Mouse (Mus musculus): Measurements from ENCODE around the gene Tmem132b. TPM values are rescaled to one million over a fixed set of nuclear protein-coding genes. Genes with fewer than 3 reads are reported as not detected.

The Tmem132b gene
- total RNA-seq, 4 experiments from 2014 or later: 1.4 to 5.2 (median 3.5) TPM

DNA sequence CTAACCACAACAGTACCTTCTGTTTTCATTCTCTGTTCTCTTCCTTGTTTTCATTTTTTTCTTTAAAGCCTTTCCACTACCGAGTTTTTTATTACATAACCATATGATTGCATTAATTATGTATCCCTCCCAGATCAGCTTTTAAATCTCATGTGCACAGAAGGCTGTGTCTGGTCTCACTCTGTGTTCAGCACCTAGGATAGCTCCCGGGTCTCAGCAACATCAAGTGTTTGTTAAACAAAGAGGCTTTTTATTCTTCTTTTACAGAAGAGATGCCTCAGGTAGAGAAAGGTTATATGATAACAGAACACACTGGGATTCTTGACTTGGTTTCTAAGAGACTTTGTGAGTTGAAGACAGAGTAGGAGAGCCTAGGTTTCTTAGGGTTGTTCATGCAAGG lies 241.2 kb downstream of the Tmem132b start:
- DNase-seq: no peak

DNA sequence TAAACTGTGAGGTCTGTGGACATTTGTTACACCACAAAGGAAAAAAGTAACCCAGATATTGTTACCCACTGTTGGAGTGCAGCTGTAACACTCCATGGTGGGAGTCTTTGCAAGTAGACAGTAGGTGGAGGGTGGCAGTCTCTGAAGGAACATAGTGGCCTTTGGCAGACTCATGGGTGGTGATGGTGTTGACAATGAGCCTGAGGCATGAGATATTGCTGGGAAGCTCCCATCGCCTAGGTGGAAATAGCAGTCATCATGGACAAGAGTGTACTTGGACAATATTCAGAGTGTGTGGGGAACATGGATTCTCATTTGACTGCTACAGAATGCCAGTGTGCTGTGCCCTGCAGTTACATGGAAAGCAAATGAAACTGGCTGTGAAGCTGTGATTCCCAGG lies 248.8 kb downstream of the Tmem132b start:
- no peak for DNase-seq

- no peak for DNase-seq
These were observed 261.1 kb downstream of the Tmem132b start for GRCm38 (mm10) chr5:125792643-125793042.

- DNase-seq: no peak
These were observed 262.7 kb downstream of the Tmem132b start for GRCm38 (mm10) chr5:125794318-125794717.

DNA sequence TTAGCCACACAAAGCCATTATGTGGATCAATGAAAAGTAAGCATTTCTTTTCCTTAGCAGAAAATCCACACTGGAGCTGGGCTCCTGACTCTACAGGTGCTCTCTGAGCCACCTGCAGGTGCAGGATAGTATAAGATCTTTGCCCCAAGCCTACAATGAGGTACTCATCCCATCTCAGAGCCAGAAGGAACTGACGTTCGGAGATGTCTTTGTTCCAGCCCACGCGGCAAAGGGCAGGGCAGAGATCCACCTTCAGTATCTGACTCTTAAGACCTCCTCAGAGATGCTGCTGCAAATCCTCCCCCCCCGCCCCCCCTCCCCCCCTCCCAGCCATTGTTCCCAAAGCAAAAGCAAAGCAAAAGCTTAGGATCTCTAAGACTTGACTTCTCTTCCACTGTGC lies 268.0 kb downstream of the Tmem132b start:
- no peak for DNase-seq

GRCm38 (mm10) chr5:125800025-125800424 lies 268.5 kb downstream of the Tmem132b start:
- DNase-seq: no peak

- no peak for DNase-seq
These were observed 271.2 kb downstream of the Tmem132b start for GRCm38 (mm10) chr5:125802801-125803200.

- no peak for DNase-seq
These were observed 273.8 kb downstream of the Tmem132b start for GRCm38 (mm10) chr5:125805327-125805726.

- no peak for DNase-seq
These were observed 276.3 kb downstream of the Tmem132b start for GRCm38 (mm10) chr5:125807861-125808260.

DNA sequence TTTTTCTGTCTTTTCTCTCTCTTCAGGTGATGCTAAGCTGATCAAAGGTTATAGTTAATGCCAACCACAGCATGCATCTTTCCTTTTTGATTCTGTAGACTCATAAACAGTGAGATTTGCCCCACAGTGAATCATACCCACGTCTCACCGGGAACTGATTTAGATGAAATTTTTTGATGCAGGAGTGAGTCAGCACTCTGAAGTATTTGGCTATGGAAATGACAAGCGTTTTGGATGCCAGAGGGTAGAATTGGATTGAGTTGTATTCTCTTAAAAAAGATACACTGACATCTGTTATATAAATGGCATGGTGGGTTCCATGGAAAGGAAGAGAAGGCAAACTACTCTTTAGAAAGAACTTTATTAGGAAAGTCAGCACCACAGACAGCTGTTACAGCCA lies 297.8 kb downstream of the Tmem132b start:
- DNase-seq: no peak

DNA sequence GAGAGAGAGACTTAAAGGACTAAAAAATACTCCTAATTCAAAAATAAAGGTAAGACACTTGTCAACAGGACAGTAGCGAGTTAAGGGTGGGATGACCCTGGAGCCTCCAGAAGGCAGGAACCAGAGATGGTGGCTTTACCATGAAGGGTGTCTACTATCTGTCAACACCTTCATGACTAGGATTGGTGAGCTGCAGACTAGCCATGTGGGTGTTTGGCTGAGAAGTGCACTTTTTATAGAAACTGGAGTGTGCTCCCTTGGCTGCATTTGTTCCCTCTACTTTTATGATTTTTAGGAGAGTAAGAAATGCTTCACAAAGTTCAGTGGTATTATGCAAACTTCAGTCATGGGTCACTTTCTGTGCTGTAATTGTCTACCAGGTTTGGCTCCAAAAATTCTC lies 304.3 kb downstream of the Tmem132b start:
- no peak for DNase-seq

GRCm38 (mm10) chr5:125836761-125837160 lies 305.2 kb downstream of the Tmem132b start:
- no peak for DNase-seq

Other genes with a start within 250 kb of the Tmem132b start
- gene Scarb1, start 190.7 kb upstream of the Tmem132b start, total RNA-seq (2022): 1,000 to 10,000 TPM; 1,640 to 3,396 (median 2,408) TPM
- gene Gm10382, start 142.5 kb upstream of the Tmem132b start, total RNA-seq (2022): under 1 TPM in 3 of 4 experiments, not detected in 1; 0.41 to 0.48 (median 0.45) TPM
- 1,000 to 10,000 TPM; 1,164 to 1,564 (median 1,502) TPM for gene Ubc, start 141.6 kb upstream of the Tmem132b start, total RNA-seq (2022)
- gene Dhx37, start 97.7 kb upstream of the Tmem132b start, total RNA-seq (2022): 10 to 100 TPM; 19.1 to 22.1 (median 19.9) TPM
- gene Bri3bp, start 90.2 kb upstream of the Tmem132b start, total RNA-seq (2022): 10 to 100 TPM; 27.8 to 35.6 (median 31.6) TPM
- gene Aacs, start 56.0 kb upstream of the Tmem132b start, total RNA-seq (2022): 10 to 100 TPM; 44.9 to 73.7 (median 53.8) TPM

Measured in adrenal gland, adult 8-10 months (tissue).